Mouse (Mus musculus) right cerebral cortex, adult 2 months (tissue): ENCODE measurements around the gene Mpv17l.
"Not testable (repeated sequence)": the region's sequence is repeated elsewhere in the genome, so short reads cannot be mapped to it uniquely, and the experiment has no call there.

Source experiments
- DNase-seq, 2 experiments: peaks; one replicate each; pipeline ENCODE4 v3.0.0; 2021 to 2022; ENCODE audit warnings: low spot score in 2 of 2

Mpv17l gene

DNA sequence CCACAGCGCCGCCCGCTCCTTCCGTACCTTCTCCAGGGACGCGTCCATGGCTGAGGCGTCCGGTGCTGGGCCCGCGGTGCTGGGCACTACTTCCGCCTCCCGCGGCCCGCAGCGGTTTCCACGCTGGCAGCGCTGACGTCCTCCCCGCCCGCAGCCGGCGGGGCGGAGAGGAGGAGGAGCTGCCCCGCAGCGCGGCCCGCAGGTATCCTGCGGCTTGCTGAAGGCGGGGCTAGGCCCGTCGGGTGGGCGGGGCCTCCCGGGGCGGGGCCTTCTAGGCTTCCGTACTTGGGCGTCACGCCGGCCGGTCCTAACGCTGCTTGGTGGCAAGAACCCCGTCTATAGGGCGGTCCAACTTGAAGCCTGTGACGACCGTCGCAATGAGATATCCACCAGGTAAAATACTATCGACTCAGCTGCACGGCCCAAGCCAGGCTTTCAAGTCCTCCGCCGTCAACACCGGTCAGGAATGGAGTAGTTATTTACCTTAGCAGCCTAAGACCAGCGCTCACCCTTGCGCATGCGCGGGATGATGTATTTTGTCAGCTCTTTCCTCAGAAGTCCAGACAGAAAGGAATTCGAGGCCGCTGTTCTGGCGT, at the start of gene Mpv17l, which contains the start of gene Pdxdc1:
TSS of gene Mpv17l (plus strand) at position 274 of the 596 bp plus-strand sequence.
TSS of gene Pdxdc1 (minus strand) at position 244 of the 596 bp plus-strand sequence.
- DNase-seq: peak; percentile 96 to 99

- DNase-seq: no peak
Measured at GRCm38 (mm10) chr16:13853886-13854285, 49.1 kb upstream of the Mpv17l start.

DNA sequence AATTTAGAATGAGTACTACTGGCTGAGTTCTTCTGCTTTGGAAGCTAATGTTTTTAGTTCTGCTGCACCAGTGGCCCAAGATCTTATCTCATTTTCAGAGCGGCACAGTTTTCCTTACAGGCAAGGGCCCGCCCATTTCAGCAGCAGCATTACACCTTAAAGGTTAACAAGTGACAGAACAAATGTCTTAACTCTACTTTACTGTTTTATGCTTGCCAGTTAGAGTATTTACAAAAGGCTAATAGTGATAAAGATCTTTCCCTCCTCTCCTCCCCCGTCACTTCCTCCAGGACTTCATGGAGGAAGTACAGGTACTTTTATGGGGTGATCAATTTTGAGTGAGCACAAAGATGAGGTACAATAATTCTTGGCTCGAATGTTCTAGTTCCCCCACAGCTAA, 36.9 kb upstream of the Mpv17l start:
- no peak for DNase-seq

DNA sequence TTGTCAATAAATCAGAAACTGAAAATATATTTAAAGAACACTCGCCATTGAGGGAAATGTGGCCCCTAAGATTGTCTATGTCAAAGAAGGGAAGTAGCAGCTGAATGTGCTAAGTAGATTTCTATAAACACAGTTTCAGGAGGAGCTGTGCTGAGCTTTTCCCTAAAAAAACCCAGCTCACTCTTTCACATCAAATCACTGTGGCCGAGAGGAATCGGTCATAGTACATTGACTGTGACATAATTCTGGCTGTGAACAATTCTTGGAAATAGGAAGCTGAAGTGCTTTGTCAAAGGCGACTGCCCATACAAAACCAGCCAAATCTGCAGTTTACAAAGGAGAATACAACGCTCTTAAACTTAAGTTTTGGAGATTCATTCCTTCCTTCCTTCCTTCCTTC, 36.3 kb upstream of the Mpv17l start:
- no peak for DNase-seq

DNA sequence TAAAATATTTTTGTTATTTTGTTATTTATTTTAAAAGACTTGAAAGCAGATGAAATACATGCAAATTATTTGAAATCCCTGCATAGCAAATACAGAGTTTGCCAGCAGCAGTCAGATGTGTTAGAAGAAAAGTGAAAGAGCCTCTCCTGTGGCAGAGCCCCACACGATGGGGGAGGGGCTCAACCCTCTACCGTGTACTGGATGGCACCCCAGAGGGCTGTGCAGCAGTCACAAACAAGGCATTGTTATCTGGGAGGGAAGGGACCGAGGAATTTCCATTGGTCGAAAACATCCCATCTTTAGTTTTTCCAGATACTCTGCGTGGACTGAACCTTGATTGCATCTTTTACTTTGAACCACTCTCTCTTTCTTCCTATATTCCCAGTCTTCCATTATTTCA, 35.6 kb upstream of the Mpv17l start:
- DNase-seq: peak in 1 of 2 experiments; percentile 10

DNA sequence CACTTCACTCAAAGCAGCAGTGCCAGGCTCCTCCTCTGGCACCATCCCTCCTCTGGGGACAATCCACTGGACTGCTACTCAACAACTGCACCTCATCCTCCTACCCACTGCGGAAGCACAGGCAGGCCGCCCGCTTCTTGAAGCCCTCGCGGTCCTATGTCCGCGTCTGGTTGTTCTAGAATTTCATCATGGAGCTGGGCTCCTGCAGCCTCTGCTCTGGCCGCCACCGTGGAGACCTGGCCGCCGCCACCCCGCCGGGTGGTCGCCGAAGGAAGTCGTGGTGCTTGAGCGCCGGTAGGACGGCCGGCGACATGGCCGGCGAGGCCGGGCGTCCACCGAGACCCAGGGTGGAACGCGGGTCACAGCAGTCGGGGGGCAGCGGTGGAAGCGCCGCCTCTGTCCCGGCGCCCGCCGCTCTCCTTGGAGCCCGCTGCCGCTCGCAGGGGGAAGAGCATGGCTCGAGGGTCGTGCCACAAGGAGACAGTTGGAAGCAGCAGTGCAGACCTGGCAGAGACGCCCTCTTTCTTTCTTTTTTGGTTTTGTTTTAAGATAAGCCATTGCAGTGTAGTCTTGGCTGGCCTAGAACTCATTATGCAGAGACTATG, 34.9 kb upstream of the Mpv17l start:
- DNase-seq: no peak

- DNase-seq: peak in 1 of 2 experiments; percentile 26
Measured at GRCm38 (mm10) chr16:13875483-13875882, 27.5 kb upstream of the Mpv17l start.

DNA sequence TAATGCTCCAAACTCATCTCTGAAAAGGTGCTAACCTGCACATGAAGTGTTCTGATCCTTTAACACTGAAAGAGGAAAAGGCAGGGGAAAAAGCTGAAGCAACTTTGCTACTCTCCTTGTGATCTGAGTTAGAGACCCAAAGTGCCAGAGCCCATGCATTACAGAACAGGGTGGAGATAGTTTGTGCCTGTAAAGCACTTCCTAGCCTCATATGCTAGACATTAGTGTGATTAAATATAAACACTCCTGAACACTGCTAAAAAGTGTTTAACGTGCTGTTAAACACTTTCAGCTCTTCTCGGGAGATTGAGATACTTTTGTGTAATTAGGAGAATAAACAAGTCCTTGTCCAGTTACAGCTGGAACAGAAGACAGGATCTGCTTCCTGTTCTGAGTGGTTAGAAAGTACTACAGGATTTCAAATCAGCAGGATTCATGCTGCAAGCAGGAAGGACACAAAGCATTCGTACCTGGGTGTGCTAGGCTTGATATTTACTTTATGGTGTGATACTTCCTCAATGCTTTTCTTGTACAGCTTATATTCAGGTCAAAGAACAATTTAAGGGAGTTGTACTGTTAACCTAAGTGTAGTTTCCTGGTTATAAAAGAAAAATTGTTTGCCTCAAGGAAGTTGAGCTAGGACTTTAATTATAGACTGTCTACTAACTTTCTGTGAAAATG, 19.7 kb upstream of the Mpv17l start:
- DNase-seq: no peak

- no peak for DNase-seq
Measured at GRCm38 (mm10) chr16:13890449-13890848, 12.5 kb upstream of the Mpv17l start.

- DNase-seq: no peak
Measured at GRCm38 (mm10) chr16:13892850-13893249, 10.1 kb upstream of the Mpv17l start.

GRCm38 (mm10) chr16:13894097-13894496, 8.9 kb upstream of the Mpv17l start:
- DNase-seq: no peak

DNA sequence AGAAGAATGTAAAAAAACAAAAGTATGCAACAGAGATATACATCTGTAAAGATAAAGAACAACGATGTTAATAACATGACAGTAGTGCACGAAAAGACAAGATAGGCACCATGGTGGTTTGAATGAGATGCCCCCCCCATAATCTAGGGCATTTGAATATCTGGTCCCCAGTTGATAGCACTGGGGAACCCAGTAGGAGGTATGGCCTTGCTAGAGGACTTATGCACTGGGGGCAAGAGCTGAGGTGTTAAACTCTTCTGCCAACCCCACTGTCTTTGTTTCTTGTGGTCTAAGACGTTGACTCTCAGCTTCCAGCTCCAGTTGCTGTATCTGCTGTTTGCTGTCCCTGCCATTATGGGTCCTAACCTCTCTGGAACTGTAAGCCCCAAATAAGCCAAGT, 7.2 kb upstream of the Mpv17l start:
- DNase-seq: no peak

DNA sequence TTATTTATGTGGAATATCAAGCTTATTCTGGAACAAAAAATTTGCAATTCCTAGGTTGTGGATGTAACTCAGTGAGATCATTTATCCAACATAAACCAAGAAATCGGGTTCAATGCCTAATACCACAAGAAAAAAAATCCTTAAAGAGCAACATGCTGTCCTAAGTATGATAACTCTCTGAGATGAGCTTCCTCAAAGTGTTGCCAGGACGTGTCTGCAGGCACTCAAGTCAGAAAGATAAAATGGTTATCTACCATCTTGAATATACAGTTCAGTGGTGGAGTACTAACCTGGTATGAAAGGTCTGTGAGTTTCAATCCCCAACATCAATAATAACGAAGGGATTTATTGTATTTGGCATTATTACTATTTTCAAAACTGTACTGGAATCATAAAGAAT, 6.6 kb upstream of the Mpv17l start:
- no peak for DNase-seq

- no peak for DNase-seq
Measured at GRCm38 (mm10) chr16:13898981-13899380, 4.0 kb upstream of the Mpv17l start.

- DNase-seq: no peak
Measured at GRCm38 (mm10) chr16:13902397-13902831, 547 bp upstream of the Mpv17l start.

GRCm38 (mm10) chr16:13903488-13903887, 527 bp downstream of the Mpv17l start:
- DNase-seq: peak in 1 of 2 experiments; percentile 79

DNA sequence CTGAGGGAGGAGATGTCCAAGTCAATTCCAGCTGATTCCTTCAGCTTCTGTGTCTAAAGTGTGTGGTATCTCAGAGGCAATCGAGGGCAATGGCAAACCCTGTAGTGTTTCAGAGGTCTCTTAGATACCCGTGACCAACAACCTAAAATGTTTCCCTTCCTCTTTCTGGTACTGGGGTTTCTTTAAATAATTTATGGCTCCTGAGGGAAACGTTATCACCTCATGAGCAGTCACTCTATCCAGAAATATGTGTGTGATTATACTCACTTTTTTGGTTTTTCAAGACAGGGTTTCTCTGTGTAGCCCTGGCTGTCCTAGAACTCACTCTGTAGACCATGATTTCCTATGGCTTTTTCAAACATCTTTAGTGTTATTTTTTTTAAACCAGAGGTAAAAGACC, 4.3 kb downstream of the Mpv17l start:
- DNase-seq: no peak

DNA sequence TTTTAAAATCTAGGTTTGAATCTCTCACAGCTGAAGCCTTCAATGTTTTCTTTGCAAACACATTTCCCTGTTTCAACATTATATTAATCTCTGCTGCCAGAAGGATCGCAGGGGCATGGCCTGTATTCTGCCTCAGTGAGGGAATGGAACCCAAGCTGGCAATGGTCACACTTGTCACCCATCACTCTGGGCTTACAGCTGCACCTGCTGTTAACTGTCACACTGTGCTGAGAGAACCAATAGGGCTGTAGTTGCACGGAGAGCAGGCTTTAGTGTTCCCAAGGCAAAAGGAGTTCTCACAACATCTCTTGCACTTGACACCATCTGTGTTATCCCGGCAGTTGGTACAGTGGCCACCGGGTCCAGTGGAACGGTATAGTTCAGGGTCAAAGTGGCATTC, 17.1 kb downstream of the Mpv17l start:
- DNase-seq: no peak

GRCm38 (mm10) chr16:13921063-13921462, 18.1 kb downstream of the Mpv17l start:
- DNase-seq: no peak

DNA sequence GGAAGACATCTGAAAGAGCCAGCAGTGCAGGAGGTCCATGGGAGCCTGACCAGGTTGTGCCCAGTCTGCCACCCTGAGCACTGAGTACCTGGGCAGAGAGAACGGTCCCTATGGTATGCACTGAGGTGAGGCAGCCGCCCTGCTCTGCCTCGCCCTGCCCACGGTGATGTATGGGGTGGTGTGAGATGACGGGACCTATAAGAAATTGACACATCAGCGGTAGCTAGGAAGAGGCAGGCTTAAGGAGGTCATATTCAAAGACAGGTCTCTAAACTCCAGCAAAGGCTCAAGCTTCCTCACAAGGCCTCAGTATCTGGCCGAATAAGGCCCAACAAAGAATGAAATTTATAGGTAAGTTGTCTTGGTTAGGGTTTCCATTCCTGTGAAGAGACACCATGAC, 18.8 kb downstream of the Mpv17l start:
- no peak for DNase-seq

DNA sequence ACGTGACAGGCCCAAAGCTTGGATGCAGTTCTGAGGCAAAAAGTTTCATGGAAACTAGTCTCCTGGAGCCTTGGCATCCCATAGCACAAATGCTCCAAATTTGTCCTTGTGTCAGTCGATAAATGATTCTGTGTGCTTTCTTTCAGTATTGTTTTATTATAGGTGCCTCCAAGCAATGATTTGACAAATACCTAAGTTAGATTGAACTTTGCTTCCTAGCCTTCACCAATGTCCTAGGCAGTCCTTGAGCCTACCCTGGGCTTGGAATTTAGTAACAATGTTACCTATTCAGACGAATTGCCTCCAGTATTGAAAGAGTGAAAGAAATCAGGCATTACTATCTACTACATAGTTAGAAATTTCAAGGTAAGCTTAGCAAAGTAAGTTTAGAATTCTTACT, 19.5 kb downstream of the Mpv17l start:
- DNase-seq: not testable (repeated sequence)

DNA sequence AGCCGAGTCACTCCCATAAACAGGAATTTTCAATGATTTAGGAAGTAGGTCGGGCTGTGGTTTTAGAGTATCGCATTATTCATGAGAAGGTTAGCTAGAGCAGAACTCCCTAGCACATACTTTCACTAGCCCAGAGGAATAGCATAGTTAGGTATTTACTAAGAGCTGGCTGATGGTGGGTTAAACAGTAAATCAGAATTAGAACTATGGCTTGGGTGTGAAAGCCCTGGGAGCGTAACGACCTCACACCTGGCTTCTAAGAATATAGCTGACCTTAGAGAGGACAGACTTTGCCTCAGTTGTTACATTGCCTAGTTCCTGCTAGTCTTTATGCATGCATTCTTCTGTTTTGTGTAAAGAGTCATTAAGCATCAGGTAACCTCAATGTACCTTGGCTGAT, 20.0 kb downstream of the Mpv17l start:
- DNase-seq: not testable (repeated sequence)

DNA sequence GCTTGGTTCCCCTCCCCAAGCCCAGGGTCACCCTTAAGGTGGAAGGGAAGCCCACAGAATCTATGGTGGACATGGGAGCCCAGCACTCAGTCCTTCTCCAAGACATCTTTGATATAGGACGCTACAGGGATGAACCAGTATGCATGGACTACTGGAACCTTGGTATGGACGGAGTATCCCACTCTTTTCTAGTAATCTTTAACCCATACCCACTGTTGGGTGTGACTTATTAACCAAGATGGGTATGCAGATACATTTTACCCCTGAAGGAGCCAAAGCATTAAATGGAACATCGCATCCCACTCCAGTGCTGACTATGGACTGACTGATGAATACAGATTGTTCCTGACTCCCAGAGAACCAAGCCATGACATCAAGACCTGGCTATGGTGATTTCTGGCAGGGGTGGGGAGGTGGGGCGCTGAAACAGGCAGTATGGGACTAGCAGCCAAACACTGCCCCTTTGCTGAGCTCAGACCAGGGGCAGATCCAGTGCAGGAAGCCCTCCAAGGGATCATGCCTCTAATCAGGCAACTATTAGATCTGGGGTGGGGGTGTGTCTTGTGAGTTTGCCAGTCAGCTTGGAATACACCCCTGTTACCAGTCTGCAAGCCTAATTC, 24.6 kb downstream of the Mpv17l start:
- no peak for DNase-seq
